Mouse (Mus musculus) C3H10T1/2 (cell line): ENCODE results near the gene Cym. TPM values are rescaled to one million over a fixed set of nuclear protein-coding genes. Genes with fewer than 3 reads are reported as not detected.

Experiments
- polyA plus RNA-seq, 2 experiments: library from polyadenylated mRNA; unstranded; fragments of >200 nt; fragmentation: generic; extraction: Trizol; gene quantifications; one replicate each; pipeline ENCODE4 v1.2.1; 2012; ENCODE audit warnings: missing spikeins in 2 of 2

Gene Cym
- not detected for polyA plus RNA-seq

DNA sequence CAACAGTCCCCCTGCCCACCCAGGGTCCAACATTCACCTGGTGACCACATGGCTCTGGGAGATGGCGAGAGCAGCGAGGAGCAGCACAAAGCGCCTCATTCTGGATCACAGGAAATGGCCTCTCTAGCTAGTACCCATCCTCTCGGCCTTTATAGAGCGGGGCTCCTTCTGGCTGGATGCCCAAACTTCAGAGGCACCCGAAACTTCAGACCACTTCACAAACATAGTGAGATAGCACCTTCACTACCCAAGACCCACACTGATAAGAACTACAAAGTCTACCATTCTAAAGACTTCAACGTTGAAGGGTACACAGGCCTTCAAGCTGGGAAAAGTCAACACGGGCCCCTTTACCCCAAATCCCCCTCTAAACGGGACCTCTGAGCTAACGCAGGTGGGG is at the start of gene Cym:
Gene Cym (minus strand): TSS at position 125 of the 400 bp plus-strand sequence.

DNA sequence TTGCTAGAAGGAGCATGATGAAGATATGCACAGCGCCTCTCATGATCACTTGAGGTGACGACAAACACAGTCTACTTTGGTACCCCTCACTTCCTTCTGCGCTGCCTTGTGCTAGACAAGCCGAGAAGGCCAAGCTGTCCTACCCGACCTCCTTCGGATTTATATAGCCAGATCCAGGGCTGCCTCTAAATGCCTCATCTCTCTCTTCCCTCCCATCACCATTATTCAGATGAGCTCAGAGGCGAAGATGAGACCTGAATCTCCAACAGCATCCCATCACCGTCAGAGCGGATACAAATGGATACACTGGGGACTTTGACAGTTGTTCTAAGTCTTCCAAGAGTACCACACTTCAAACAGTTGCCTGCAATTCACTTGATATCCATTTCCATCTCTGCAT is 18.1 kb upstream of the Cym start, which contains the start of gene Prok1:
Gene Prok1 (minus strand): TSS at position 101 of the 400 bp plus-strand sequence.

DNA sequence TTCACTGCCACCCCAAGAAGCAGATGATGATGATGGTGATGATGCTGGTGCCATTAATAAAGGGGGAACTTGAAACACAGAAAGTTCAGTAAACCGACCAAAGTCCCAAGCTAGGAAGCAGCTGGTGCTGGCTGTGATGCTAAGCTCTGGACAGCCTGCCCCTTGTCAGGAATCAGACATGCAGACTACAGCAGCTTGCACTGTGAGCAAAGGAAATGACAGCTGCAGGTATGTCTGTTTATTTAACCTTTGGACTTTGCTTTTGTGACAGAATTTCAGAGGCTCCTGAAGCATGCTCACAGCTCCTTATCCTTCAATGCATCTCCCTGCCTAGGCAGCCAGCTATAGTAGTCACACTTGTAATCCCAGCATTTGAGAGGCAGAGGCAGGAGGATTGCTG is 9.0 kb upstream of the Cym start, which contains the start of gene A630076J17Rik:
Gene A630076J17Rik (plus strand): TSS at position 88 of the 400 bp plus-strand sequence.

DNA sequence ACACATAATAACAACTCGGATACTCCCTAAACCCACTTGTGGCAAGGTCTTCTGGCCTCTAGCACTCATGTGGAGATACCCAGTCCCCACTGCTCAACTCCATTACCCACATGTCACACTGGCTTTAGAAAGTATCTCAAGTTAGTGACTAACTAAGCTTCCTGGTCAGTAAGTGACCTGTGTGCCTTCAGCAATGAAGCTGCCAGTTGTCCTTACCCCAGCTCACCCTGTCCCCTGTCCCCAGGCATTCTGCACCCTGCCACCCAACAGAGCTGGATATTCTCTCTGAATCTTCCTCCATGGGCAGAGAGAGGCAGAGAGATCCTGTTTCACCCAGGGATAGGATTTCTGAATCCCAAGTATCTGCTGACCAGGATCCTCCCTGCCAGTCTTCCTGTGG is 38.8 kb downstream of the Cym start, which contains the start of gene Kcna10:
Gene Kcna10 (plus strand): TSS at position 301 of the 400 bp plus-strand sequence.

Other genes with a start within 250 kb of the Cym start
- not detected for gene Kcna3, start 185.6 kb downstream of the Cym start, polyA plus RNA-seq
- gene Kcna2, start 120.6 kb downstream of the Cym start, polyA plus RNA-seq: not detected
- gene Kcna10, start 38.7 kb downstream of the Cym start, polyA plus RNA-seq: not detected
- not detected for gene A630076J17Rik, start 8.9 kb upstream of the Cym start, polyA plus RNA-seq
- gene Prok1, start 18.0 kb upstream of the Cym start, polyA plus RNA-seq: not detected
- gene Lamtor5, start 57.1 kb upstream of the Cym start, polyA plus RNA-seq: 100 to 1,000 TPM; 104 to 143 TPM
- under 1 TPM in 1 of 2 experiments, not detected in 1; 0.40 TPM for gene Slc16a4, start 69.5 kb upstream of the Cym start, polyA plus RNA-seq
- 1 to 10 TPM in 1 of 2 experiments, under 1 TPM in 1; 0.78 to 2.4 TPM for gene Rbm15, start 111.9 kb upstream of the Cym start, polyA plus RNA-seq
- under 1 TPM in 1 of 2 experiments, not detected in 1; 0.02 TPM for gene Kcnc4, start 237.8 kb upstream of the Cym start, polyA plus RNA-seq